Mouse (Mus musculus): ENCODE measurements around the gene Kiz. TPM values are rescaled to one million over a fixed set of nuclear protein-coding genes. Genes with fewer than 3 reads are reported as not detected.

Kiz gene
- polyA plus RNA-seq (2014; fragmentation: Illumina TruSeq; extraction: RNeasy Lipid Tissue Mini Kit (QIAGEN cat#74804); ENCODE audit: low read depth, low replicate concordance), result 34.8 TPM

GRCm38 (mm10) chr2:146855599-146856039 lies at the start of gene Kiz:
Kiz (plus strand) TSS chr2:146855864.

GRCm38 (mm10) chr2:147012623-147013184 lies 157.0 kb downstream of the Kiz start, which contains the start of gene Xrn2:
Xrn2 (plus strand) TSS chr2:147012996.

Other genes with a start within 250 kb of the Kiz start
- gene Xrn2, start 157.1 kb downstream of the Kiz start, polyA plus RNA-seq (2014; fragmentation: Illumina TruSeq; extraction: RNeasy Lipid Tissue Mini Kit (QIAGEN cat#74804); ENCODE audit: low read depth, low replicate concordance), result 61.2 TPM
- gene Nkx2-4, start 229.6 kb downstream of the Kiz start, polyA plus RNA-seq (2014; fragmentation: Illumina TruSeq; extraction: RNeasy Lipid Tissue Mini Kit (QIAGEN cat#74804); ENCODE audit: low read depth, low replicate concordance), result not detected

All from liver, adult 10 weeks (tissue).